Mouse (Mus musculus): Measurements from ENCODE around the gene Hist1h2ag.

- TF ChIP-seq CTCF (IDR thresholded peaks at IDR 0.05; ENCODE audit: insufficient read depth, low read length), result no peak
- no peak for TF ChIP-seq POLR2A (IDR thresholded peaks at IDR 0.05; ENCODE audit: borderline replicate concordance, extremely low read depth, low read depth, low read length)
Measured at GRCm38 (mm10) chr13:22009642-22010041, 33.1 kb downstream of the Hist1h2ag start, which contains the start of gene Prss16.

Measured in lung, adult 2 months (tissue).